Mouse (Mus musculus) limb, embryonic 15.5 days (tissue): ENCODE measurements around the gene Atp2c2. TPM values are rescaled to one million over a fixed set of nuclear protein-coding genes. Genes with fewer than 3 reads are reported as not detected.
A peak's percentile ranks its signal among the peaks of the same experiment; 100 is the strongest.

Experiments used
- ATAC-seq: fragments of 200-750 bp; cut with Nextera tagmentation; 2 replicates; pipeline ENCODE4 v1.8.0; 2017; ENCODE audit warnings: low read depth, moderate TSS enrichment; ENCODE audit not compliant: insufficient number of reproducible peaks, low FRiP score, low TSS enrichment
- H3K27ac ChIP-seq: fragments of 300-500 bp; sonication (generic); 2 replicates; pipeline ENCODE4 v1.5.1; 2015; ENCODE audit warnings: moderate library complexity, mild to moderate bottlenecking, inconsistent platforms
- H3K27me3 ChIP-seq: fragments of 300-500 bp; sonication (generic); 2 replicates; pipeline ENCODE4 v1.6.1; 2015; ENCODE audit warnings: inconsistent platforms
- H3K36me3 ChIP-seq: fragments of 300-500 bp; sonication (generic); 2 replicates; pipeline ENCODE4 v1.6.1; 2015; ENCODE audit warnings: inconsistent platforms
- H3K4me1 ChIP-seq: fragments of 300-500 bp; sonication (generic); 2 replicates; pipeline ENCODE4 v1.6.1; 2015; ENCODE audit warnings: inconsistent platforms
- H3K4me2 ChIP-seq: fragments of 300-500 bp; sonication (generic); 2 replicates; pipeline ENCODE4 v1.6.1; 2015; ENCODE audit warnings: mild to moderate bottlenecking, inconsistent platforms
- H3K4me3 ChIP-seq: fragments of 300-500 bp; sonication (generic); 2 replicates; pipeline ENCODE4 v1.5.1; 2015; ENCODE audit warnings: mild to moderate bottlenecking, inconsistent platforms
- H3K9ac ChIP-seq: fragments of 300-500 bp; sonication (generic); 2 replicates; pipeline ENCODE4 v1.6.1; 2015; ENCODE audit warnings: inconsistent platforms
- H3K9me3 ChIP-seq: fragments of 300-500 bp; sonication (generic); 2 replicates; pipeline ENCODE4 v1.6.1; 2016; ENCODE audit warnings: inconsistent platforms
- WGBS: fragments of 180-500 bp; shearing (Covaris S2); methylation state at CpG from one replicate; pipeline ENCODE4 v1.1.7; 2015; 5-methylcytosine and 5-hydroxymethylcytosine counted together
- polyA plus RNA-seq: library from polyadenylated mRNA; unstranded; fragments of >200 nt; fragmentation: Nextera tagmentation; extraction: Ambion mirVana; gene quantifications from 2 replicates; pipeline ENCODE4 v1.2.1, GENCODE M21; 2015

Atp2c2 gene
- polyA plus RNA-seq, 1 experiment from 2014 or later: 5.8 TPM

- ATAC-seq: no peak
- Histone ChIP-seq H3K9ac (no peak overlapping the region), H3K27ac (no peak overlapping the region; the same call in 1 of the 2 replicates), H3K27me3 (no peaks in the 10 kb centered on the region), H3K4me1 (peaks cover 11% of the 10 kb centered on the region), H3K9me3 (no peaks in the 10 kb centered on the region), H3K4me3 (no peak overlapping the region), H3K4me2 (no peak overlapping the region), H3K36me3 (no peaks in the 10 kb centered on the region)
- 86% methylated on average over 8 of the region's 8 CpGs for WGBS
These were observed 8.7 kb downstream of the Atp2c2 start for GRCm38 (mm10) chr8:119708471-119708870.

GRCm38 (mm10) chr8:119708878-119709702 is 9.3 kb downstream of the Atp2c2 start:
- H3K27ac ChIP-seq: peak overlapping the region; percentile 43
- H3K4me1 ChIP-seq: peaks cover 11% of the 10 kb centered on the region
- no peaks in the 10 kb centered on the region for H3K27me3 ChIP-seq
- H3K36me3 ChIP-seq: no peaks in the 10 kb centered on the region
- no peak overlapping the region for H3K9ac ChIP-seq
- no peaks in the 10 kb centered on the region for H3K9me3 ChIP-seq
- no peak overlapping the region for H3K4me3 ChIP-seq
- WGBS: 54% methylated on average over 14 of the region's 14 CpGs
- peak; percentile 40 for ATAC-seq
- H3K4me2 ChIP-seq: no peak overlapping the region

DNA sequence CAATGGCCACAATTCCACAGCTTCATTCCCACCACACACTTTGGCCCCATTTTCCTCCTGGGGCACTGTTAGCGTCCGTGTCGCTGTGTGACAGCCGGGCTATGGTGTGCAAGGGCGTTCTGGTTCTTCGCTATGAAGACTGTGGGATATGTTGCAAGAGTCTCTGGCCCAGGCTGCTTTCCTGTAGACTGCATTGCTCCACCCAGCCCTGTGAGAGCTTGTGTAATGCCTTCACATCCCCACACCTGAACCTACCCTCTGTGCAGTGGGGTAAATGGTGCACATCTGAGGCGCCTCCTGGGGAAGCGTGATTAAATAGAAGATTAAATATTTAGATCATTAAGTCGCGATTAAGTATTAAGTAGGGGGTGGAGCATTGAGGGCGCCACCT is 9.9 kb downstream of the Atp2c2 start:
- H3K9ac ChIP-seq: no peak overlapping the region
- 64% methylated on average over 11 of the region's 11 CpGs for WGBS

DNA sequence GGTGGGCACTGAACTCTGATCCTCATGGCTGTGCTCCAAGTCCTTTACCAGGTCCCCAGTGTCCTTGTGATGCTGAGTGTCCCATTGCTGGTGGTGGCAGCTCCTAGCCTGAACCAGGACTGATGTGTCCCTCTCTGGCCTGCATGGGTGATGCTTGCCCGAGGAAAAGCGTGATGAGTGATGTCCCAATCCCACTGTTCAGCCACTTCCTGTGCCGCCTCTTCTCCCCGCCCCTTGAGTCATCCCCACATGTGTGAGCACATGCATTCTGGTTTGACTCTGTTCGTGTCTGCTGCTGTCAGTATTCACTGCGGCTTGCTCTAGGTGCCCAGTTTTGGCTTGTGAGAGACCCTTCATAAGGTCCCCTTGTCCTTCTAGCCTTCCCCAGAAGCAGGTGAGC is 12.4 kb downstream of the Atp2c2 start:
- ATAC-seq: no peak
- WGBS: 56% methylated on average over 6 of the region's 6 CpGs
- Histone ChIP-seq H3K4me3 (no peak overlapping the region), H3K9me3 (no peaks in the 10 kb centered on the region), H3K27ac (no peak overlapping the region), H3K4me2 (no peak overlapping the region), H3K9ac (no peak overlapping the region), H3K4me1 (peaks cover 14% of the 10 kb centered on the region), H3K27me3 (no peaks in the 10 kb centered on the region), H3K36me3 (no peaks in the 10 kb centered on the region)

More for the DNA sequence above, 9.9 kb downstream of the Atp2c2 start:
- H3K4me1 ChIP-seq: peaks cover 11% of the 10 kb centered on the region
- H3K9me3 ChIP-seq: no peaks in the 10 kb centered on the region
- peak overlapping the region; percentile 43; the same call in 1 of the 2 replicates for H3K27ac ChIP-seq
- H3K4me2 ChIP-seq: no peak overlapping the region
- no peaks in the 10 kb centered on the region for H3K36me3 ChIP-seq
- H3K27me3 ChIP-seq: no peaks in the 10 kb centered on the region
- H3K4me3 ChIP-seq: no peak overlapping the region
- 0 out of 2 replicates have a peak, but pooled peaks have one; percentile 56 for ATAC-seq

DNA sequence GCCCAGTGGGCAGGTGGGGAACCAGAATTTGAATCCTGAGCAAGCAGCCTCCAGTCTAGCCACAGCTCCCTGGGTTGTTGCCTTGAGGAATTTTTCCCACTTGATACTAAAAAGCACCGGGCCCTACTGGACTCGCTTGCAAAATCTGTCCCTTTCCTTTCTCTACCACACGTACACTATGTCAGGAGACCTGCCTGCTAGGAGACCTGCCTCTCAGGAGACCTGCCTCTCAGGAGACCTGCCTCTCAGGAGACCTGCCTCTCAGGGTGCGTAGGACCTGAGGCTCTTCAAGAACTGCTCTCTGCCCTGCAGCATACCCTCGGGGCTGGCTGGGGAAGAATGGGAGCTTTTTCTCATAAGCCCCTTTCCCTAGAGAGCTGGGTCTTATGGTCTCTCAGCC is 13.6 kb downstream of the Atp2c2 start:
- no peaks in the 10 kb centered on the region for H3K9me3 ChIP-seq
- ATAC-seq: no peak
- H3K9ac ChIP-seq: no peak overlapping the region
- H3K27ac ChIP-seq: no peak overlapping the region
- H3K4me2 ChIP-seq: no peak overlapping the region
- peaks cover 14% of the 10 kb centered on the region for H3K4me1 ChIP-seq
- WGBS: 72% methylated on average over 5 of the region's 5 CpGs
- no peak overlapping the region for H3K4me3 ChIP-seq
- no peaks in the 10 kb centered on the region for H3K27me3 ChIP-seq
- H3K36me3 ChIP-seq: no peaks in the 10 kb centered on the region

GRCm38 (mm10) chr8:119715221-119715620 is 15.4 kb downstream of the Atp2c2 start:
- Histone ChIP-seq H3K9me3 (no peaks in the 10 kb centered on the region), H3K27ac (0 out of 2 replicates have a peak overlapping the region, but pooled peaks have one; percentile 7), H3K9ac (no peak overlapping the region), H3K4me2 (no peak overlapping the region), H3K4me1 (peaks cover 2% of the 10 kb centered on the region; the same call in 1 of the 2 replicates), H3K4me3 (no peak overlapping the region), H3K36me3 (no peaks in the 10 kb centered on the region), H3K27me3 (no peaks in the 10 kb centered on the region)
- no peak for ATAC-seq
- 67% methylated on average over 12 of the region's 12 CpGs for WGBS

DNA sequence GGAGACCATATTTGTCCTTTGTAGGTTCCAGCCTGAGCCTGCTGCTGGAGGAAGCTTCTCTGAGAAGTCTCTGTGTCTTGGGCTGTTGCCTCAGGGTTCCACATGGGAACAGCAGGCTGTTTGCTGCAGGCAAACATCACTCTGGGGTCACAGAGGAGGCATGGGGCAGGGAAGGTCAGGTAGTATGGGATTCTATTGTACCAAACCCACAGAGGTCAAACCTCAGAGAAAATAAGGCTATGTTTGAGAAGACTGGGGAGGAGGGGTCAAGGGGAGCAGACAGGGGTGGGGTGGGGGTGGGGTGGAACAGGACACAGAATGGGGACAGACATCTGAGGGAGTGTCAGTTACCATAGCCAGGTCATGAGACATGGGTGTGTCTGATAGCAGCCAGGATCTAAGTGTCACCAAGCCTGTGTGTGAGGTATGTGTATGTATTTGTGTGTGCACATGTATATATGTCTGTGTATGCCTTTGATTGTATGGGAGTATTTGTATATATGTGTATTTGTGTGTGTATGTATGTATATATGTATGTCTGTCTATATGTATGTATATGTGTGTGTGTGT is 17.0 kb downstream of the Atp2c2 start:
- no peaks in the 10 kb centered on the region for H3K36me3 ChIP-seq
- H3K4me3 ChIP-seq: no peak overlapping the region
- H3K9me3 ChIP-seq: no peaks in the 10 kb centered on the region
- no peak for ATAC-seq
- peaks cover 2% of the 10 kb centered on the region; the same call in 1 of the 2 replicates for H3K4me1 ChIP-seq
- H3K4me2 ChIP-seq: no peak overlapping the region
- no peaks in the 10 kb centered on the region for H3K27me3 ChIP-seq
- no peak overlapping the region for H3K9ac ChIP-seq
- H3K27ac ChIP-seq: no peak overlapping the region

DNA sequence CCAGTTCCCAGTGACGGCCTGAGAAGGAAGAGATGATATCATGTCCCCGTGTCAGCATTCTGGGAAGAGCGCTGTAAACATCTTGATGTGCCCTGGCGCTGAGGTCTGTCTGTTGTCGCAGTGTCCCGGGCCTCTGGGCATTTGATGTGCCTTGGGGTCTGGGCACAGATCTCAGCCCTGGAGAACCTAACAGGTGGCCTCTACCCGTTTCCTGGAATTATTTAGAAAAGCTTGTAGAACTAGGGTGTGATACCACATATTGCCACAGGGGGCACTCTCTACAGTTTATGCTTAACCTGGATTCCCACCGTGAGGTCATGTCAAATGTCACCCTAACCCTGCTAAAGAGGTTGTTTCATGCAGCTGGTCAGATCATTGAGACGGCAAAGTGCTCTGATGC is 18.0 kb downstream of the Atp2c2 start:
- whole genome bisulfite sequencing: 64% methylated on average over 9 of the region's 9 CpGs
- ATAC-seq: no peak
- Histone ChIP-seq H3K27ac (no peak overlapping the region), H3K36me3 (no peaks in the 10 kb centered on the region), H3K9ac (no peak overlapping the region), H3K4me1 (peaks cover 2% of the 10 kb centered on the region; the same call in 1 of the 2 replicates), H3K9me3 (no peaks in the 10 kb centered on the region), H3K4me2 (no peak overlapping the region), H3K27me3 (no peaks in the 10 kb centered on the region), H3K4me3 (no peak overlapping the region)

DNA sequence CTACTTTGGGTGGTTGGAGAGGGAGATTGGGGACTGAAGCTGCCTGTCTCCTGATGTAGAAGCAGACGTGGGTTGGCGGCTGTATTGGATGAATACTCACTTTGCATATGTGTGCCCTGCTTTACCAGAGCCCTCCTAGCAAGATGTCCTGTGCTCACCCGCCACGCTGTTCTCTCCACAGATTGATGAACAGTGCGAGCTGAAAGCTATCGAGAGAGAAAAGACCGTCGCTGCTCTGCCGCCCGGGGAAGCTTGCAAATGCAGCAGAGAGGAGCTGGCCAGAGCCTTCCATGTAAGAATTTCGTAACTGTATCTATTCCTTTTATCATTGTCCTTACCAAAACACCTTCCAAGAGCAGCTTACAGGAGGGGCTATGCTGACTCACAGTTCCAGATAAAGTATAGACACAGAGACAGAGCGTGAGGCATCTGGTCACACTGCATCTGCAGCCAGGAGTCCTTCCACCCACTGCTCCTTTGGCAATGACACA is 19.2 kb downstream of the Atp2c2 start:
- Histone ChIP-seq H3K36me3 (no peaks in the 10 kb centered on the region), H3K27ac (no peak overlapping the region), H3K4me3 (no peak overlapping the region), H3K27me3 (no peaks in the 10 kb centered on the region), H3K4me1 (peaks cover 2% of the 10 kb centered on the region; the same call in 1 of the 2 replicates), H3K4me2 (no peak overlapping the region), H3K9ac (no peak overlapping the region), H3K9me3 (no peaks in the 10 kb centered on the region)
- no peak for ATAC-seq
- 72% methylated on average over 12 of the region's 12 CpGs for WGBS

GRCm38 (mm10) chr8:119722348-119722747 is 22.5 kb downstream of the Atp2c2 start:
- Histone ChIP-seq H3K27me3 (no peaks in the 10 kb centered on the region), H3K36me3 (no peaks in the 10 kb centered on the region), H3K9ac (no peak overlapping the region), H3K4me2 (no peak overlapping the region), H3K4me3 (no peak overlapping the region), H3K4me1 (no peaks in the 10 kb centered on the region), H3K27ac (no peak overlapping the region), H3K9me3 (no peaks in the 10 kb centered on the region)
- ATAC-seq: no peak
- 52% methylated on average over 6 of the region's 6 CpGs for WGBS

- H3K4me2 ChIP-seq: no peak overlapping the region
- no peak overlapping the region for H3K9ac ChIP-seq
- no peak overlapping the region for H3K4me3 ChIP-seq
- no peak for ATAC-seq
- WGBS: 53% methylated on average over 4 of the region's 4 CpGs
- no peaks in the 10 kb centered on the region for H3K4me1 ChIP-seq
- H3K27ac ChIP-seq: no peak overlapping the region
- H3K9me3 ChIP-seq: no peaks in the 10 kb centered on the region
- no peaks in the 10 kb centered on the region for H3K36me3 ChIP-seq
- no peaks in the 10 kb centered on the region for H3K27me3 ChIP-seq
These were observed 23.9 kb downstream of the Atp2c2 start for GRCm38 (mm10) chr8:119723676-119724075.

DNA sequence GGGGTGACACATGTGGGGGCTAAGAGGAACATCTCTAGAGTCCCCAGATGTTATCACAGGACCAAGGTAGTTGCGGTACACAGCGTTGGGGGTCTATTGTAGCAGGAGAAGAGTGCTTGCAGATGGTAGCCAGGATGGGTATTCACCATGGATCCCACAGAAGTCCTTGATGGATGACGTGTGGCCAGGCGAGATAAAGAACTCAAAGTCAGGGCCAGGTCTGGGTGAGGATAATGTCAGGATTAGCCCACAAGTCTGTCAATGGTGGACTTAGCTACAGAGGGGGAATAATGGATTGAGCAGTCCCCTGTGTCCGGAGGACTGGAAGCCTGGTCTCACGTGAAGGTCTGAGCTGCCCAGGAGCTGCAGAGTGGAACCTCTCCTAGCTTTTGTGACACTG is 24.8 kb downstream of the Atp2c2 start:
- Histone ChIP-seq H3K9ac (no peak overlapping the region), H3K9me3 (no peaks in the 10 kb centered on the region), H3K27me3 (no peaks in the 10 kb centered on the region), H3K4me1 (no peaks in the 10 kb centered on the region), H3K4me3 (no peak overlapping the region), H3K36me3 (no peaks in the 10 kb centered on the region), H3K27ac (no peak overlapping the region), H3K4me2 (no peak overlapping the region)
- 78% methylated on average over 6 of the region's 6 CpGs for WGBS
- ATAC-seq: no peak
